Mouse (Mus musculus) gastrocnemius, adult 2 months (tissue): Measurements from ENCODE around the gene Nova2. TPM values are rescaled to one million over a fixed set of nuclear protein-coding genes. Genes with fewer than 3 reads are reported as not detected.

ENCODE experiments used
- DNase-seq: peaks from one replicate; pipeline ENCODE4 v3.0.0; 2022
- H3K27ac ChIP-seq: fragments of 200-600 bp; 2 replicates; pipeline ENCODE4 v1.8.1; 2022; ENCODE audit warnings: mild to moderate bottlenecking
- H3K4me3 ChIP-seq: fragments of 200-600 bp; 2 replicates; pipeline ENCODE4 v1.8.1; 2022; ENCODE audit warnings: mild to moderate bottlenecking, moderate library complexity
- CTCF ChIP-seq: fragments of 200-600 bp; IDR thresholded peaks from 2 replicates; pipeline ENCODE4 v1.8.1; 2022; ENCODE audit warnings: antibody characterized with exemption, mild to moderate bottlenecking, moderate library complexity
- intact Hi-C: fragments of 180-260 bp; cut with DNase I; formaldehyde crosslinking; loops from one replicate; pipeline ENCODE4 v1.15.1; 2025
- total RNA-seq, 2 experiments: library from RNA; stranded (reverse); gene quantifications; 2 replicates each; pipeline ENCODE4 v1.2.3; 2021

The Nova2 gene
- total RNA-seq, 2 experiments from 2014 or later = 1.6 to 2.1 TPM

- DNase-seq = no peak
- peak overlapping the region; percentile 86; the same call in 1 of the 2 replicates for H3K4me3 ChIP-seq
- no peak for TF ChIP-seq CTCF
- intact Hi-C loops = loop anchor here (5.0 kb wide), 1 partner anchor 101 kb away; no protein-coding TSS in a partner anchor
- H3K27ac ChIP-seq = 0 out of 2 replicates have a peak overlapping the region, but pooled peaks have one; percentile 82
Measured at GRCm38 (mm10) chr7:18993036-18993435, 67.3 kb downstream of the Nova2 start.

GRCm38 (mm10) chr7:18998835-18999234 is 73.1 kb downstream of the Nova2 start:
- DNase-seq = no peak
- Histone ChIP-seq H3K27ac (no peak overlapping the region), H3K4me3 (no peak overlapping the region)
- intact Hi-C loops = no loop called here
- peak; percentile 15; the same call in 1 of the 2 replicates for TF ChIP-seq CTCF

GRCm38 (mm10) chr7:19000421-19000820 is 74.7 kb downstream of the Nova2 start:
- no peak for TF ChIP-seq CTCF
- H3K27ac ChIP-seq = peak overlapping the region; percentile 91
- DNase-seq = no peak
- intact Hi-C loops = no loop called here
- H3K4me3 ChIP-seq = peak overlapping the region; percentile 63

- H3K4me3 ChIP-seq = peak overlapping the region; percentile 63
- TF ChIP-seq CTCF = no peak
- intact Hi-C loops = no loop called here
- H3K27ac ChIP-seq = peak overlapping the region; percentile 91
- DNase-seq = peak; percentile 72
Measured at GRCm38 (mm10) chr7:19001066-19001806, 75.5 kb downstream of the Nova2 start.

GRCm38 (mm10) chr7:19001807-19002085 is 76.1 kb downstream of the Nova2 start:
- no peak for TF ChIP-seq CTCF
- Histone ChIP-seq H3K27ac (peak overlapping the region; percentile 91), H3K4me3 (peak overlapping the region; percentile 77)
- intact Hi-C loops = loop anchor here (2.0 kb wide), 1 partner anchor 105 kb away; no protein-coding TSS in a partner anchor
- DNase-seq = no peak

- peak overlapping the region; percentile 77 for H3K4me3 ChIP-seq
Measured at GRCm38 (mm10) chr7:19002115-19002514, 76.4 kb downstream of the Nova2 start.

GRCm38 (mm10) chr7:19002848-19003498 is 77.3 kb downstream of the Nova2 start:
- intact Hi-C loops = loop anchor here (2.0 kb wide), 1 partner anchor 106 kb away; no protein-coding TSS in a partner anchor

More at GRCm38 (mm10) chr7:19002115-19002514, 76.4 kb downstream of the Nova2 start:
- intact Hi-C loops = loop anchor here (2.0 kb wide), 1 partner anchor 105 kb away; no protein-coding TSS in a partner anchor
- peak overlapping the region; percentile 91 for H3K27ac ChIP-seq
- TF ChIP-seq CTCF = no peak
- no peak for DNase-seq

GRCm38 (mm10) chr7:19003902-19004630 is 78.4 kb downstream of the Nova2 start, which contains the start of gene Irf2bp1:
TSS of gene Irf2bp1 (plus strand) at chr7:19004044.
- Histone ChIP-seq H3K27ac (peak within 1 kb of the TSS; percentile 95), H3K4me3 (peak within 1 kb of the TSS; percentile 78)
- peak; percentile 96 for DNase-seq
- intact Hi-C loops = loop anchor here (2.0 kb wide), 1 partner anchor 107 kb away; no protein-coding TSS in a partner anchor
- no peak for TF ChIP-seq CTCF

More at GRCm38 (mm10) chr7:19002848-19003498, 77.3 kb downstream of the Nova2 start:
- peak overlapping the region; percentile 77 for H3K4me3 ChIP-seq
- H3K27ac ChIP-seq = peak overlapping the region; percentile 91
- DNase-seq = peak; percentile 73
- TF ChIP-seq CTCF = no peak

GRCm38 (mm10) chr7:19004631-19005079 is 79.0 kb downstream of the Nova2 start:
- peak overlapping the region; percentile 78 for H3K4me3 ChIP-seq
- peak; percentile 55 for DNase-seq
- no peak for TF ChIP-seq CTCF
- intact Hi-C loops = loop anchor here (5.0 kb wide), 1 partner anchor 88 kb away; the partner anchor contains the start of gene Six5
- peak overlapping the region; percentile 95 for H3K27ac ChIP-seq

- peak overlapping the region; percentile 78 for H3K4me3 ChIP-seq
Measured at GRCm38 (mm10) chr7:19005417-19006121, 79.9 kb downstream of the Nova2 start.

GRCm38 (mm10) chr7:19006476-19006875 is 80.8 kb downstream of the Nova2 start:
- Histone ChIP-seq H3K4me3 (no peak overlapping the region), H3K27ac (no peak overlapping the region)
- peak; percentile 86 for DNase-seq
- intact Hi-C loops = loop anchor here (2.0 to 5.0 kb wide), 2 partner anchors 16 to 86 kb away; partner anchors contain the start of genes Foxa3 and Six5
- peak; percentile 100 for TF ChIP-seq CTCF

More at GRCm38 (mm10) chr7:19005417-19006121, 79.9 kb downstream of the Nova2 start:
- no peak overlapping the region for H3K27ac ChIP-seq
- intact Hi-C loops = loop anchor here (2.0 to 5.0 kb wide), 2 partner anchors 17 to 87 kb away; partner anchors contain the start of genes Foxa3 and Six5
- DNase-seq = peak; percentile 47
- no peak for TF ChIP-seq CTCF
